Mouse (Mus musculus): ENCODE data around the gene Sppl2b.

- TF ChIP-seq POLR2A (IDR thresholded peaks at IDR 0.05; ENCODE audit: borderline replicate concordance, low read depth, low read length): no peak
- TF ChIP-seq CTCF (IDR thresholded peaks at IDR 0.05; ENCODE audit: low read depth, low read length): no peak
These were observed 16.5 kb downstream of the Sppl2b start, which contains the start of gene Tmprss9 for GRCm38 (mm10) chr10:80871581-80871980.
